Mouse (Mus musculus): ENCODE measurements around the gene Mettl26.

DNA sequence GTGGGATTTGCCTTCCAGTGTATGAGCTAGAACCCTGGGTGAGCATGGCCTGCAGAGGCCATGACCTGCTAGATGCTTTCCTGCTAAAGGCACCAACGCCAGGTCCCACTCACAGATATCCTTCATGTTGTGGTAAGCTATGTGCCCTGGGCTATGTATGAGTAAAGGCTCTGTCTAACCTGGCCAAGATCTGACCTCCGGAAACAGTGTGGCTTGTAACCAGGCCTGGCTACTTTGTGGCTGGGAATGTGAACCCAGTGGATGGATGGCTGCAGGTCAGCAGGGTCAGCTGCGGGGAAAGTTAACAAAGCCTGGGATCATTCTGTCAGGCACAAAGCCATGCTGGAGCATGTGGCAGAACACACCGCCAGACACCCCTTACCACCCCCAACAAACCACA is 6.8 kb downstream of the Mettl26 start:
- TF ChIP-seq POLR2A (IDR thresholded peaks at IDR 0.05; ENCODE audit: low read depth, low read length) (no peak), CTCF (IDR thresholded peaks at IDR 0.05; ENCODE audit: extremely low read depth, insufficient read depth, insufficient read length, insufficient replicate concordance) (no peak)
